Mouse (Mus musculus): ENCODE data around the gene Gm36210. TPM values are rescaled to one million over a fixed set of nuclear protein-coding genes. Genes with fewer than 3 reads are reported as not detected.
"Not testable (repeated sequence)": the region's sequence is repeated elsewhere in the genome, so short reads cannot be mapped to it uniquely, and the experiment has no call there.

The Gm36210 gene
- polyA plus RNA-seq, 1 experiment from 2014 or later, result 0.35 TPM

DNA sequence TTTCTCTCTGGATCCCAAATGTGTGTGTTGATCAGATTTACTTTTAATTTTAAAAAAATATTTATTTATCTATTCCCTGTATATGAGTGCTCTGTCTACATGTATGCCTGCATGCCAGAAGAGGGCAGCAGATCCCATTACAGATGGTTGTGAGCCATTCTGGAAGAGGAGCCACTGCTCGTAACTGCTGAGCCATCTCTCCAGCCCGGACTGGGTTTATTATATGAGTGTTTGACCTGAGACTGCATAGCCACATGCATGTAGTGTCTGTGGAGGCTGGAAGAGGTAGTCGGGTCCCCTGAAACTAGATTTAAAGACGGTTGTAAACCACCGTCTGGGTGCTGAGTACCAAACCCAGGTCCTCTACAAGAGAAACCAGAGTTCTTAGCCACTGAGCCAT, 41.2 kb downstream of the Gm36210 start:
- Histone ChIP-seq H3K4me1 (ENCODE audit: control insufficient read depth, insufficient read depth, low read length) (peaks cover 12% of the 10 kb centered on the region), H3K27ac (replicated peaks; ENCODE audit: low read depth, low read length) (0 out of 2 replicates have a peak overlapping the region, but pooled peaks have one; percentile 56), H3K9me3 (ENCODE audit: control insufficient read depth, low read length) (no peaks in the 10 kb centered on the region), H3K4me3 (ENCODE audit: low read depth, low read length) (peak overlapping the region; percentile 56), H3K9ac (ENCODE audit: low read depth, low read length) (0 out of 2 replicates have a peak overlapping the region, but pooled peaks have one; percentile 69), H3K4me2 (ENCODE audit: low read depth, low read length) (peak overlapping the region; percentile 73), H3K36me3 (ENCODE audit: control insufficient read depth, insufficient read depth, low read length) (no peaks in the 10 kb centered on the region), H3K27me3 (replicated peaks; ENCODE audit: control insufficient read depth, insufficient read depth, low read length) (no peaks in the 10 kb centered on the region)
- DNase-seq (ENCODE audit: low spot score) (peak; percentile 30), ATAC-seq (ENCODE audit: low read depth) (no peak)
- 66% methylated on average over 5 of the region's 5 CpGs for WGBS

DNA sequence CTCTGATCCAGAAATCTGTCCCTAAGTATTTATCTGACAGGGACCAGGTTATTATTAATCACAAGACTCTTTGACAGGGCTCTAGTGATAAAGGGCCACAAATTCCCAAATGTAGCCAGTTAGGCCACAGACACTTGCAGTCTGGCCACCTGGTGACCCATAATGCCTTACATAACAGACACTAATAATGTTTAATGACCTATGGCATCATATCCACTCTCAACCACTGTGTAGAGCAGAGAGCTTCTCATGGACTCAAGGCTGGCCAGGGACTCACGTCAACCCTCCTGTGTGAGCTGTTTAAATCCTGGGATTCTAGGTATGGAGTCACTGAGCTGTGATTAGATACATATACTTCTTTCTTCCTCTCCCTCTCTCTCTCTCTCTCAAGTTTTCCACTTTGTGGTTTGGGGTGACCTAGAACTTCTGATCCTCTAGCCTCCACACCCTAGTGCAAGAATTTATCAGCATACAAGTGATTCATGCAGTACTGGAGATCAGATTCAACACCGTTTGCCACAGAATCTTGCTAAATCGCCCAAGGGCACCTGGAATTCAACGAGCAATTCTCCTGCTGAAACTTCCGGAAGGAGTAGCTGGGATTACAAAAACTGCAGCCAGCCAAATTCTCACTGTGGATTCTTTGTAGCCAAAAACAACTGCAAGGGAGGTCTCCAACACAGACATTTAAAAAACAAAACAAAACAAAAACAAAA, 42.0 kb downstream of the Gm36210 start:
- DNase-seq (ENCODE audit: low spot score), result peak; percentile 33
- Histone ChIP-seq H3K4me2 (ENCODE audit: low read depth, low read length) (no peak overlapping the region), H3K36me3 (ENCODE audit: control insufficient read depth, insufficient read depth, low read length) (no peaks in the 10 kb centered on the region), H3K9ac (ENCODE audit: low read depth, low read length) (no peak overlapping the region), H3K9me3 (ENCODE audit: control insufficient read depth, low read length) (no peaks in the 10 kb centered on the region), H3K27me3 (replicated peaks; ENCODE audit: control insufficient read depth, insufficient read depth, low read length) (no peaks in the 10 kb centered on the region), H3K27ac (replicated peaks; ENCODE audit: low read depth, low read length) (0 out of 2 replicates have a peak overlapping the region, but pooled peaks have one; percentile 39), H3K4me3 (ENCODE audit: low read depth, low read length) (no peak overlapping the region), H3K4me1 (ENCODE audit: control insufficient read depth, insufficient read depth, low read length) (peaks cover 12% of the 10 kb centered on the region)
- no peak for ATAC-seq (ENCODE audit: low read depth)
- 62% methylated on average over 5 of the region's 5 CpGs for WGBS

DNA sequence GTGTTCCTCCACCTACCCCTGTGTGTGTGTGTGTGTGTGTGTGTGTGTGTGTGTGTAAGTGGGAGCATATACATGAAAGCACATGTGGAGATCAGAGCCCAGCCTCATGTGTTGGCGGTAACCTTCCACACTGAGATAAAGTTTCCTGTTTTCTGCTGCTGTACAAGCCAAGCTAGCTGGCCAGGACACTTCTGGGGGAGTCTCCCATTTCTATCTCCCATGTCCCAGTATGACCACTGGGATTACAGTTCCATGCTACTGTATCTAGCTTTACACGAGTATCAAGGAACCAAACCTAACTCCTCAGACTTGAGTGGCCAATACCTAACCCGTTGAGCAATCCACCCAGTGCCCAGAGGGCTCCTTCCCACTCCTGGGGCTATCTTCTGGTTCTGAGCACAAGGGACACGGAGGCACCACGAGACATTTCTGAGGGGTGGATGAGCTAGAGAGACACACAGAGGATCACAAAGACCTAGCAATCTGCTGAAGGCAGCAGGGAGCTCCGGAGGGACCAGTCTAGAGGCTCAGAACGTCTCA, 42.7 kb downstream of the Gm36210 start:
- Histone ChIP-seq H3K36me3 (ENCODE audit: control insufficient read depth, insufficient read depth, low read length) (no peaks in the 10 kb centered on the region), H3K9me3 (ENCODE audit: control insufficient read depth, low read length) (no peaks in the 10 kb centered on the region), H3K27ac (replicated peaks; ENCODE audit: low read depth, low read length) (peak overlapping the region; percentile 39; the same call in 1 of the 2 replicates), H3K4me3 (ENCODE audit: low read depth, low read length) (no peak overlapping the region), H3K9ac (ENCODE audit: low read depth, low read length) (no peak overlapping the region), H3K27me3 (replicated peaks; ENCODE audit: control insufficient read depth, insufficient read depth, low read length) (no peaks in the 10 kb centered on the region), H3K4me1 (ENCODE audit: control insufficient read depth, insufficient read depth, low read length) (peaks cover 12% of the 10 kb centered on the region), H3K4me2 (ENCODE audit: low read depth, low read length) (no peak overlapping the region)
- no peak for DNase-seq (ENCODE audit: low spot score)
- ATAC-seq (ENCODE audit: low read depth), result no peak
- 71% methylated on average over 7 of the region's 7 CpGs for WGBS

DNA sequence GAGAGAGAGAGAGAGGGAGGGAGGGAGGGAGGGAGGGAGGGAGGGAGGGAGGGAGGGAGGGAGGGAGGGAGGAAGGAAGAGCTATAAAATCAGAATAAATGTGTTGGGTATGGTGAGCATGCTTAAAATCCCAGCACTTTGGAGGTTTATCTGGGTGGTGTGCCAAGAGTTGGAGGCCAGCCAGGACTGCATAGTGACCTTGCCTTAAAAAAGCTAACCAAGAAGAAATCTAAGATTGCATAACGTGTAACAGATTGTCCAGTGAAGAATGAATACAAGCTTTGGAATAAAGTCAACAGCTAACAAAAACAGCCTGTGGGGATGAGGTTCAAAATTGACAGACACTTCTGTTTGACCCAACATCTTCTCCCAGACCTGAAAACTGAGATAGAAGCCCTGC, 43.3 kb downstream of the Gm36210 start:
- ATAC-seq (ENCODE audit: low read depth), result no peak

DNA sequence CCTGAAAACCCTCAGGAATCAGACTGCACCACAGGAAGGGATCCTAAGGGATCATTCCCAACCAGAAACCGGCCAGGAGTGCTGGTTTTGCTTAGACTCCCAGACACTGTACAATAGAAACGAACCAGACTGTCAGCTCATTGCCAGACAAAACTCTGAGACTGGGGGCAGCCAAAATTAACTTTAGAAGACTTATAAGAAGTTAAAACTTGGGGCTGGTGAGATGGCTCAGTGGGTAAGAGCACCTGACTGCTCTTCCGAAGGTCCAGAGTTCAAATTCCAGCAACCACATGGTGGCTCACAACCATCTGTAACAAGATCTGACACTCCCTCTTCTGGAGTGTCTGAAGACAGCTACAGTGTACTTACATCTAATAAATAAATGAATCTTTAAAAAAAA, 45.4 kb downstream of the Gm36210 start:
- not testable (repeated sequence) for H3K4me1 ChIP-seq (ENCODE audit: control insufficient read depth, insufficient read depth, low read length); H3K36me3 ChIP-seq (ENCODE audit: control insufficient read depth, insufficient read depth, low read length); ATAC-seq (ENCODE audit: low read depth); H3K27ac ChIP-seq (replicated peaks; ENCODE audit: low read depth, low read length); H3K4me2 ChIP-seq (ENCODE audit: low read depth, low read length); H3K9ac ChIP-seq (ENCODE audit: low read depth, low read length); DNase-seq (ENCODE audit: low spot score); H3K9me3 ChIP-seq (ENCODE audit: control insufficient read depth, low read length); H3K27me3 ChIP-seq (replicated peaks; ENCODE audit: control insufficient read depth, insufficient read depth, low read length); H3K4me3 ChIP-seq (ENCODE audit: low read depth, low read length)
- WGBS, result 53% methylated on average over 3 of the region's 3 CpGs

More for the DNA sequence above, 43.3 kb downstream of the Gm36210 start:
- DNase-seq (ENCODE audit: low spot score), result peak; percentile 84
- Histone ChIP-seq H3K4me2 (ENCODE audit: low read depth, low read length) (no peak overlapping the region), H3K27me3 (replicated peaks; ENCODE audit: control insufficient read depth, insufficient read depth, low read length) (no peaks in the 10 kb centered on the region), H3K36me3 (ENCODE audit: control insufficient read depth, insufficient read depth, low read length) (no peaks in the 10 kb centered on the region), H3K4me3 (ENCODE audit: low read depth, low read length) (no peak overlapping the region), H3K27ac (replicated peaks; ENCODE audit: low read depth, low read length) (peak overlapping the region; percentile 39; the same call in 1 of the 2 replicates), H3K9me3 (ENCODE audit: control insufficient read depth, low read length) (no peaks in the 10 kb centered on the region), H3K9ac (ENCODE audit: low read depth, low read length) (no peak overlapping the region), H3K4me1 (ENCODE audit: control insufficient read depth, insufficient read depth, low read length) (peaks cover 12% of the 10 kb centered on the region)
- WGBS, result 27% methylated on average over 1 of the region's 1 CpGs

DNA sequence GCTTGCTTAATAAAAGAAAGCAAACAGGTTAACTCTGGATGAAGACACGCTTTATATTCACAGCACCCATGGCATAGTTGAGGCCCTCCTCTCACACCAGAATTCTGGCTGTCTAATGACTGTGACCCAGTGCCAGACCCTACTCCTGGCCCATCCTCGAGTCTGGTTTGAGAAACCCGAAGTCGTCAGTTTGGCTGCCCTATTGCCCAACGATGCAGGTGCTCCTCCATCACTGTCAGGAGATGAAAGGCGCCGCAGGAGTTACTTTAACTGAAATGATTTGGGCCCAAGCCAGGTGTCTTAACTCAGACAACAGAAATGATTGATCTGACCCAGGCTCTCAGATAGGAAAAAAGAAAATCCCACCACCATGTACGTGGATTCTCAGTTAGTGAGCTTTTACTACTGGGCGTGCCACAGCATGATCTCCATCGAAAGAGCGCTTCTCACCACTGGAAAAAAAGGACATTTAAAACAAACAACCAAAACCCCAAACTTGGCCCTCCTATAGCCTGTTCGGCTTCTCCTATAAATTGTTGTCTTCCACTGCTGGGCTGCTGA, 46.8 kb downstream of the Gm36210 start:
- no peak overlapping the region for H3K4me3 ChIP-seq (ENCODE audit: low read depth, low read length)
- no peaks in the 10 kb centered on the region for H3K9me3 ChIP-seq (ENCODE audit: control insufficient read depth, low read length)
- no peaks in the 10 kb centered on the region for H3K36me3 ChIP-seq (ENCODE audit: control insufficient read depth, insufficient read depth, low read length)
- no peak overlapping the region; the same call in 1 of the 2 replicates for H3K27ac ChIP-seq (replicated peaks; ENCODE audit: low read depth, low read length)
- no peak overlapping the region for H3K9ac ChIP-seq (ENCODE audit: low read depth, low read length)
- WGBS, result 63% methylated on average over 12 of the region's 12 CpGs
- DNase-seq (ENCODE audit: low spot score) (peak; percentile 50), ATAC-seq (ENCODE audit: low read depth) (no peak)
- no peaks in the 10 kb centered on the region for H3K27me3 ChIP-seq (replicated peaks; ENCODE audit: control insufficient read depth, insufficient read depth, low read length)
- no peak overlapping the region for H3K4me2 ChIP-seq (ENCODE audit: low read depth, low read length)
- peaks cover 7% of the 10 kb centered on the region; the same call in 1 of the 2 replicates for H3K4me1 ChIP-seq (ENCODE audit: control insufficient read depth, insufficient read depth, low read length)

DNA sequence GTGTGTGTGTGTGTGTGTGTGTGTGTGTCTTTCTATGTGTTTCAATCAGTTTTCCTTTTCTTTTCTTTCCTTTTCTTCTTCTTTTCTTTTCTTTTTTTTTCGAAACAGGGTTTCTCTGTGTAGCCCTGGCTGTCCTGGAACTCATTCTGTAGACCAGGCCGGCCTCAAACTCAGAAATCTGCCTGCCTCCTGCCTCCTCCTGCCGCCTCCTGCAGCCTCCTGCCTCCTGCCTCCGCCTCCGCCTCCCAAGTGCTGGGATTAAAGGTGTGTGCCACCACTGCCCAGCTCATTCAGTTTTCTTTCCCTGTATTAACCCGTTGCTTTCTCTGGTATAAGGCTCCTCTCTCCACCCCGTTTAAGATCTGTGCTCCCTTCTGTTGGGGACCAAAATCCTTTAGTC, 49.0 kb downstream of the Gm36210 start:
- Histone ChIP-seq H3K4me1 (ENCODE audit: control insufficient read depth, insufficient read depth, low read length) (no peaks in the 10 kb centered on the region), H3K27ac (replicated peaks; ENCODE audit: low read depth, low read length) (no peak overlapping the region), H3K9ac (ENCODE audit: low read depth, low read length) (no peak overlapping the region), H3K4me3 (ENCODE audit: low read depth, low read length) (no peak overlapping the region), H3K36me3 (ENCODE audit: control insufficient read depth, insufficient read depth, low read length) (no peaks in the 10 kb centered on the region), H3K9me3 (ENCODE audit: control insufficient read depth, low read length) (no peaks in the 10 kb centered on the region), H3K4me2 (ENCODE audit: low read depth, low read length) (no peak overlapping the region), H3K27me3 (replicated peaks; ENCODE audit: control insufficient read depth, insufficient read depth, low read length) (no peaks in the 10 kb centered on the region)
- ATAC-seq (ENCODE audit: low read depth) (no peak), DNase-seq (ENCODE audit: low spot score) (no peak)
- 60% methylated on average over 7 of the region's 7 CpGs for WGBS

DNA sequence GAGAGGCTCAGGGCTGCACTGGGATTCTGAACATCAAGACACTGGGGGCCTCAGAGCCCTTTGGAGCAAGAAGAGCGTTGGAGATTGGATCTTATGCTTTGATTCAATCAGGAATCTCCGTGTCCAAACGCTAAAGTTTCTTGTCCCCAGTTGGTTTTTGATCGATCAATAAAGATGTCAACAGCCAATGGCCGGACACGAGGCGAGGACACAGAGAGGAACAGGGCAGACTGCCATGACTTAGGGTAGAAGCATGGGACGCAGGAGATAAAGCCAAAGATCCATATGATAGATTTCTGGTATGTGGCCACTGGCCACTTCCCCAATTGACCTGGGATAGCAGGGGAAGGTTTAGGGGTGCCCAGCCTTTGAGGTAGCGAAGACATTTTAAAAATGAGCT, 49.8 kb downstream of the Gm36210 start:
- DNase-seq (ENCODE audit: low spot score), result no peak
- no peaks in the 10 kb centered on the region for H3K4me1 ChIP-seq (ENCODE audit: control insufficient read depth, insufficient read depth, low read length)
- WGBS, result 84% methylated on average over 9 of the region's 9 CpGs
- H3K36me3 ChIP-seq (ENCODE audit: control insufficient read depth, insufficient read depth, low read length), result no peaks in the 10 kb centered on the region
- H3K27ac ChIP-seq (replicated peaks; ENCODE audit: low read depth, low read length), result no peak overlapping the region
- ATAC-seq (ENCODE audit: low read depth), result no peak
- no peak overlapping the region for H3K9ac ChIP-seq (ENCODE audit: low read depth, low read length)
- no peak overlapping the region for H3K4me2 ChIP-seq (ENCODE audit: low read depth, low read length)
- no peaks in the 10 kb centered on the region for H3K27me3 ChIP-seq (replicated peaks; ENCODE audit: control insufficient read depth, insufficient read depth, low read length)
- no peaks in the 10 kb centered on the region for H3K9me3 ChIP-seq (ENCODE audit: control insufficient read depth, low read length)
- H3K4me3 ChIP-seq (ENCODE audit: low read depth, low read length), result no peak overlapping the region

Data from embryonic facial prominence, embryonic 14.5 days (tissue).